Mouse (Mus musculus): ENCODE results near the gene Ascl3.

Ascl3 gene

DNA sequence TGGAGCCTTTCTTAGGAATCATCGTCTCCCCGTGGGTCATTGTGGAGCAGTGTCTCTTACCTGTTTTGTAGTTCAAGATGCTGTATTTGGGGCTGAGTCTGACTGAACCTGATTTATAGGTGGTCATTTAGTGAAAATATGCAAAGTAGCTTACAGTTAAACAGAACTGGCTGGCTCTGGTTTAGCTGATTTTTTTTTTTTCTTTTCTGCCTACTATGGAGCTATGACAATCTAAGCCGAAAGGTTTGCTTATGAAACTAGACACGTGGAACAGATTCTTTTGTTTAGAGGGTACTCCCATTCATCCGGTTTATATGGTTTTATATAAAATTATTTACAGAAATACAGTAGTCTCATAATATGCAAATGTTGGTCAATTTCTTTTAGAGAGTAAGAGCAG lies at the start of gene Ascl3:
TSS of gene Ascl3 (minus strand) at position 101 of the 400 bp plus-strand sequence.
- DNase-seq (ENCODE audit: extremely low spot score, low spot score), result no peak

DNA sequence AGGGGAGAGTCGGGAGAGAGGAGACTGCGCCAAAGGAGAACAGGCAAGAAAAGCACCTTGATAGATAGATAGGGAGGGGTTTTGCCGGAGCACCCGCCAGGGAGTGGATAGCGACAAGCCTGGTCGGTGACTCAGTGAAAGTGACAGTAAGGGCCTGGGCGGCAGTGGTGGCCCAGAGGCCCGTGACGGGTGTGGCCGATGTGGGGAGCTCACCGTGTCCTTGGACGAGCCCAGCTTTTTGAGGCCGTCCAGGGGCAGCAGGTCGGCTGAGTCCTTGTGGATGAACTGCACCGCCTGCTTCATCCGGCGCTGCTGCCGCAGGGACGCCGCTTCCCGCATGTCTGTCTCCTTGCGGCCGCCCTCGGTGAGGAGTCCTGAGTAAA lies 49.6 kb upstream of the Ascl3 start:
- no peak for DNase-seq (ENCODE audit: extremely low spot score, low spot score)

DNA sequence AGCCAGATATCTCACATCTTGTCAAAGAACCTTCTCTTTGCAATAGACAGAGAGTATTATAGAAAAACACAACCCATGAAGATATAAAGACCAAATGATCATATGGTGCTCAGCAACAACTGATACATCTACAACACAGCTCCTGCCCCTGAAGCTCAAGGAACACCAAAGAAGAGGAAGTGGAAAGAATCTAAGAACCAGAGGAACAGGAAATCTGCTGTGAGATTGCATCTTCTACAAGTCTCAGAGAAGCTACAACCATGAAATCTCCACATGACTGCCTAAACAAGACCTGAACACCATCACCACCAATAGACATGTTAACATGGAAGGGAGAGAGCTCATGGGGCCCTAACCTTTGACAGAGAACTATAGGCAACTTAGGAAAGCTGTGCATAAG lies 40.7 kb upstream of the Ascl3 start:
- no peak for DNase-seq (ENCODE audit: extremely low spot score, low spot score)

DNA sequence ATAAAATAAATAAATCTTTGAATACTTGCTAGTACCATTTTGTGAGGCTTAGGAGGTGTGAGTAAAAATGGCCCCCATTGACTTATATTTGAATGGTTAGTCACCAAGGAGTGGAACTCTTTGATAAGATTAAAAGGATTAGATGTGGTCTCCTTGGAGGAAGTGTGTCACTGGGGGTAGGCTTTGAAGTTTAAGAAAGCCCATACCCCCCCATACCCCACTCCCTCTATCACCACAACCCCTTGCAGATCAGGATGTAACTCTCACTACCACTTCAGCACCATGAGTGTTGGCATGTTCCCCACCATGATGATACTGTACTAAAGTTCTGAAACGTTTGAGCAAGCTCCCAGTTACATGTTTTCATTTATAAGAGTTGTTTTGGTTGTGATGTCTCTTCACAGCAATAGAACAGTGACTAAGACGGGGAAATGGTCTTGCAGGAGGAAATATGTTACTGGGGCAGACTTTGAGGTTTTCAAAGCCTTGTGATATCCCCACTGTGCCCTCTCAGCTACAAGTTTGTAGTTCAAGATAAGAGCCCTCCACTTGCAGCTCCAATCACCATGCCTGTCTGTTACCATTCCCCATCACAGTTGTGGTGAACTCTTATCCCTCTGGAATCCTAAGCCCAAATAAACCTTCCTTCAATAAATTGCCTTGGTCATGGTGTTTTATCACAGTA lies 37.3 kb upstream of the Ascl3 start:
- DNase-seq (ENCODE audit: extremely low spot score, low spot score), result no peak

DNA sequence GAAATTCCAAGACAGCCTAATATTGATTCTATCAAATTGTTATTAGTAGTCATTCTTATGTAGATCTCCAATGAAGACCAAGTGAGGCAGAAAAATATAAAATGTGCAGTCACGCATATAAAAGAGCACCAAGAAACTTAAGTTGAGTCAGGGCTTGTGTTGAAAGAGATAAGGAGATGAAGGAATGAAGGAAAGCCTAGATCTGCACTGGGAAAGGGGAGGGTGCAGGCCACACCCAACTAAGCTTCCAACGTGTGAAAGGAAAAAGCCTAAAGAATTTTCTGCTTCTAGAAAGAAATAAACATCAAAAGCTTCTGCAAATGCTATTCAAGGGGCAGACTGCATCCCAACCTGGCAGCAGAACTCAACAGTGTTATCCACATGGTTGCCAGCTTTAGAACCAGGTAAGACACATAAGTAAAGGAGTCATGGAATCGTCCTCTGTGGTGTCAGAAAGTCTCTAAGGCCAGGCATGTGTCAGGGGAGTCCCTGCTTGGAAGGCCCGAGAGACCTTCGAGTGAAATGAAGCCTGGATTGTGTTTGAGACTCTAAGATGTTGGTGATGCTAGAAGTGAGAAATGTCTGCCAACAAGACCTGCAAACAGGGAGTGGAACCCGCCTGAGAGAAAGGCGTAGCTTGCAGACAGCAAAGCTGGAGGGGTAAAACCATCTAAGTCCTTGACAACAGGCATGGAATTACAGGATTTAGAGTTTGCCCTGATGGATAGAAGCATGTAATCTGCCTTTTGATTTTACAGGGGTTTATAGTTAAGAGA lies 36.2 kb upstream of the Ascl3 start:
- DNase-seq (ENCODE audit: extremely low spot score, low spot score), result no peak

DNA sequence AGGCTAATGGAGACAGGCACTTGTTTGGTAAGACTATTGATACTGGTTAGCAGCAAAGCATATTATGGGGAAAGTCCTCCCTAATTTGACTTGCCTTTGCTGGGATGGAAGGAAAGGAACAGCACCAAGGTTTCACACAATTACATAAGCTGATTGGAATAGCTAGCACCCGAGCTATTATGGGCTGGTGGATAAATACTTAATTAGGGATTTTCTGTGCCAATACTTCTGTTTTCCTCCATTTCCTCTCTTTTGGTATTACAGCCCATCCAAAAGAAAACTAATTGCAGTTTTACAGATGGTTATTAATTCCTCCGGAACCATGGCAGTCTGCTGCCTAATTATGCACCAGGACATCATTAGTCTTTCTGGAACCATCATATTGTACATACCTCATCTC lies 32.5 kb upstream of the Ascl3 start:
- no peak for DNase-seq (ENCODE audit: extremely low spot score, low spot score)

DNA sequence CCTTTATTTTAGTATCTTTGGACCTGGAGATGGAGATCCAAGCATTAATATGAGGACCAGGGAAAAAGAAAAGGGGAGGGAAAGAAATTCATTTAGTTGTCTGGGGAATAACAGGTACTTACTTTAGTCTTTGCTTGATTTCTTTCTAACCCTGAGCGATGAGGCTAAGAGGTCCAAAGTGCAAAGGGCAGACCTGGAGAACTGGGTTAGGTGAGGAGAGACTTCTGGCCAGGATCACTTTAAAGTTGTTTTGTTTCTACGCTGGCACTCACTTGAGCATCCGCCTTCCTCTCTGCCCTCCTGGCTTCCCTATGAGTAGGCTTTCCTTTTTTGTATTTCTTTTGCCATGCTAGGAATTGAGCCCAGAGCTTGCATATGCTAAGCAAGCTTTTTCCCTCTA lies 24.8 kb upstream of the Ascl3 start:
- DNase-seq (ENCODE audit: extremely low spot score, low spot score), result no peak

DNA sequence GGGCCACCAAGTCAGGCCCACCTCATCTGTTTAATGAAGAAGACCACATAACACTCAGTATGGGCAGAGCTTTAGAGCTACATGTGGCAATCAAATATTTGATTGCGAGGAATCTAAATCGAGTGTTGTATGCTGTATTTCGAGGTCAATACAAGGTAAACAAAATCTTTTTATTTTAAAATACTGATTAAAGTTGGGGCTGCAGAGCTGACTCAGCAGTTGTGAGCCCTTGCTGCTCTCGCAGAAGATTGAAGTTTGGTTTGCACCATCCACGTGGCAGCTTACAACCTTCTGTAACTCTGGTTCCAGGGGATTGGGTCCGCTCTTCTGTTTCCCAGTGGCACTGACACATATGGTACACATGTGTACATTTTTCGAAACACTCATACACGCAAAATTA lies 22.5 kb upstream of the Ascl3 start:
- no peak for DNase-seq (ENCODE audit: extremely low spot score, low spot score)

DNA sequence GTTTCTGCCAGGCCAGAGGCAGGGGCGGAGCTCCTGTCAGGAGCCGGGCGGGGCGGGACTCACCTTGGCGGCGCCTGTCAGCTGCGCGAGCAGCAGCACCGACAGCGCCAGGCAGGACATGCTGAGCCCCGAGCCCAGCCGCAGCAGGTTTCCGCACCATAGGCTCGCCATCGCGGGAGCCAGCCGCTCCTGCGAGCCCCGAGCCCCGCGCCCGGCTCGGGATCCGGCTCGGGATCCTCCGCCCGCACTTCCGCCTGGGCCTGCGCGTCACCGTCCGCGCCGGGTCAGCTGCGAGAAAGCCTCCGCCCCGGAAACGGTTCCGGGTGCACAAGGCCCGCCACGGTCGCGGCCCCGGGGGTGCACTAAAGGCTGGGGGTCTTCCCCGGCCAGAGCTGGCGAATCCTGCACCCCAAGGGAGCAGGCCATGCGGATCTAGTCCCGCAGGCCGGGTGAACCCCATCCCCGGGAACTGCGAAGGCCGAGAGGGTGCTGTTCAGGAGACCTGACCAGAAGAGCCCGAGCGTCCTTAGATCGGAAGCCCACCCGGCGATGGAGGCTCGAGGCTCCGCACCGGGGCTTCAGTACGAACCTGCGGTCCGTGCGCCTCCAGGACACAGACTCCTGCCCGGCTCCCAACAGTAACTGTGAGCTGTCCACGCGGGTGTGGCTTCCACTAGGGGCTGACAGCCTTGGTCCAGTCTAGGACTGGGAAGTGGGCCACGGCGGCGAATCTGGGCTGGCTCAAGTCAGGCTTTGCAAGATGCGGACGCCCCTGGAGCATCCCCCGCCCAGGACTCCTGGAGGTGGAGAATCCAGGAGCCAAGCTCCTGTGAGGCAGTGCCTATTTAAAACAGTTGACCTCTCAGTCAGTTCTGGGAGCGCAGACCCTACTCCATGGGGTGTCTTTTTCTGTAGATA lies 20.7 kb upstream of the Ascl3 start, which contains the start of gene Tmem9b:
TSS of gene Tmem9b (minus strand) at position 868 of the 918 bp plus-strand sequence.
- peak; percentile 86 for DNase-seq (ENCODE audit: extremely low spot score, low spot score)

DNA sequence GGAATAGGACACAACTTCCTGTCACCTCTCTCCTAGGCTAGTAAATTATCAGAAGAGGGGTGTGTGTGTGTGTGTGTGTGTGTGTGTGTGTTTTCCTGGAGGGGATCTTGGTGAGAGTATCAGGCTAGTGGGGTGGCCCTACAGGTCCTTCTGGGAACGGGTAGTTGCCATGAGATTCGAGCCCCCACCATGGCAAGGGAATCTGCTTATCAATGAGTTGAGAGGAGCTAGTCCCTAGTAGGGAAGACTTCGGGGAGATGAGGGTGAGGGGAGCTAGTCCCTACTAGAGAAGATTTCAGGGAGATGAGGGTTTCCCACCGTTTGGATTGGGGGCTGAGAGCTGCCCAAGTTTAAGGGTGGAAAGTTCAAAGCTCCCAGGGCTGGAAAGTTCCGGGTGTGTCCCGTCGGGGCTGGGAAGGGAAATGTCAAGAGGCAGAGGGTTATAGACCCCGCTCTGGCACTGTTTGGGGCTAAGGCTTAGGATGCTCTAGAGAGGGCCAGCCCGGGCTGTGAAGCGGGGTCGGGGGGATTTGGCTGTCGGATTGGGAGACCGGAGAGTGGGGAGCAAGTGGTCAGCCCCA lies 20.0 kb upstream of the Ascl3 start:
- no peak for DNase-seq (ENCODE audit: extremely low spot score, low spot score)

DNA sequence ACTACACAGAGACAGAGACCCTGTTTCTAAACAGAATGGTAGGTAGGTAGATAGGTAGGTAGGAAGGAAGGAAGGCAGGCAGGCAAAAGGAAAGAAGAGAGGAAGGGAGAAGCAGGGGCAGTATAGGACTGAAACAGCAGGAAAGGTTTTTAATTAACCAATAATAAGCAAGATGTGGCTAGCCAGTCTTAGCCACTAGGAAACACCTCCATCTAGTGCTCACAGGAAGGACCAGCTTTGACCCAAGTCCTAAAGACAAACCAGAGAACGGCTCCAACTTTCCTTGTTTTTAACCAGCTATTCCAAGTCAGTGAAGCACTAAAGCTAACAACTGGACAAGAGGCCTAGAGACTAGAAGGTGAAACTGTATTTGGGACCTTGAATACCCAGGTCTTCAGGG lies 16.2 kb upstream of the Ascl3 start:
- no peak for DNase-seq (ENCODE audit: extremely low spot score, low spot score)

DNA sequence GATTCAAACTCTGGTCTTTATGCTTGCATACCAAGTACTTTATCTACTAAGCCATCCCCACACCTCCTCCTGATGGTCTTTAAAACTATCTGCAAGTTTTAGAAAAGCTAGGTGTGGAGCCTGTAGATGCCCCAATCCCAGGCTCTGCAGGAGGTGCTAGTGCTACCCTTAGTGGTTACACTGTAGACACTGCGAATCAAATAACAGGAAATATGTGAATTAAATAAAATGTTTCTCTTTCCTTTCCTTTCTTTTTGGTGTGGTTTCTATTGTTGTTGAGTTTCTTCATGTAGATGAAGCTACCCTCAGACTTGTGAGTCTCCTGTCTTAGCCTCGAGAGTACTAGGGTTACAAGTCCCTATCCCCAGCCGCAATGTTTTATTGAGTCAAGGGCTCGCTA lies 10.2 kb upstream of the Ascl3 start:
- DNase-seq (ENCODE audit: extremely low spot score, low spot score), result no peak

DNA sequence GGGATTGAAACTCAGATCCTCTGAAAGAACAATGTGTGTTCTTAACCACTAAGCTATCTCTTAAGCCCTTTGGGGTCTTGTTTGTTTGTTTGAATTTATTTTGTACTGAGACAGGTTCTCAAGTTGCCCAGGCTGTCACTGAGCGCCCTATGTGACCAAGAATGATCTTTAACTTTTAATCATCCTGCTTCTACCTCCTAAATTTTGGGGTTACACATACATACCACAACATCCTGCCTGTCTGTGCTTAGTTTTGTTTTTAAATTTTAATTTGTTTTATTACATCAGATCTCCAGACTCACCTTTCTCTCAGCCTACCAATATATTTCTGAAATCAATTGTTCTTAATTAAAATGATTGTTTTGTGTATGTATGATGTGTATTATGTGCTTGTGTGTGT lies 9.5 kb upstream of the Ascl3 start:
- no peak for DNase-seq (ENCODE audit: extremely low spot score, low spot score)

DNA sequence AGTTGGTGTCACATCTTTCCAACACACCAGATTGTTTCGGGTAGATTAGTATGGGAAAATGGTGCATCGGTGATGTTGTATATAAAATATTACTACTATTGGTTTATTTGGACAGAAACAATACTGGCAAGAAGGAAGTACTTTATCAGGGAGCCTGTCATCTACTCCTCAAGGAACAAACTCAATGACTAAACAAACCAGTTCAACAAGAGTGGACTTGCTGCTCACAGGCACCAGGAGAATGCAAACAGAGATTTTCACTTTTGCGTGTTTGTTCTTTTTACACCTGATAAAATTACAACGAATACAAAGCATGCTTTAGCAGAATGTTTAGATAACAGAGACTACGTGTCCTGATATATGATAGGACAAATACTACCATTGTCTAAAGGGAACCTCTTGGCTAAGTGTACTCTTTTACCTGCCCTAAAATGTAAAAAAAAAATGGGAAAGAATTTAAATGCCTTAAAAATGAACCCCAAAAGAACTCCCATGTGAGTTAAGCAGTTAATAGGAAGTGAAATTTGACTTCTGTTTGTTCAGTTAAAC lies 8.4 kb upstream of the Ascl3 start:
- DNase-seq (ENCODE audit: extremely low spot score, low spot score), result no peak

DNA sequence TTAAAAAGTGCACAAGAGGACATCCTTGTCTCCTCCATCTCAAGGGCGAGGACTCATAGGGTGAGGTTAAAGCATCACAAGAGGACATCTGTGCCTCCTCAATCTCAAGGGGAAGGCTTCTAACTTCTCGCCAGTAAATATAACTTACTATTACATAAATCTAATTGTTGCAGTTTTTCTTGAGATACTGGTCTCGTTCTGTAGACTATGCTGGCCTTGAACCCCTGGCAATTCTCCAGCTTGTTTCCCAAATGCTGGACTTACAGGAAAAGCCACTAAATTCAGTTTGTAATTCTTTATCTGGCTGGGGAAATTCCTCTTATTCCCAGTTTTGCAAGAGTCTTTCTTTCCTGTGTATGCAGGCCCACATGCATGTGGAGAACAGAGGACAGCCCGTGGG lies 3.3 kb upstream of the Ascl3 start:
- no peak for DNase-seq (ENCODE audit: extremely low spot score, low spot score)

DNA sequence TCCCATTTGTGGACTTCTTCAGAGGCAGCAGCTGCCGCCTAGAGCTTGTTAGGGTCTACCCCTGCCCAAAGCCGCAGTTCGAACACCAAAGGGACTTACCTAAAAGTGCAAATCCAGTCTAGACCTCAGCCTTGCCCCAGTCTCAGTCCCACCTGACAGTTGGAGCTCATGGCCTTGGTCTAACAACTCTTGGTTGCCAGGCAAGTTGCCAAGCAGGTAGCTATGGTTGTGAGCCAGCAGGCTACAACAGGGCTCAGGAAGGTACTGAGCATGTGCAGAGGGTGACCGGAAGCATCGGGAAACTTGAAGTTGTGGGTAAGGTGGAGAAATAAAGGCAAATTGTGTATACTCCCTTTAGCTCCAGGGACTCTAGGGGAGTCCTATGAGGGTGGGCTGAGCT lies 7.8 kb downstream of the Ascl3 start, which contains the start of gene BC051019:
TSS of gene BC051019 (minus strand) at position 154 of the 400 bp plus-strand sequence.
- no peak for DNase-seq (ENCODE audit: extremely low spot score, low spot score)

DNA sequence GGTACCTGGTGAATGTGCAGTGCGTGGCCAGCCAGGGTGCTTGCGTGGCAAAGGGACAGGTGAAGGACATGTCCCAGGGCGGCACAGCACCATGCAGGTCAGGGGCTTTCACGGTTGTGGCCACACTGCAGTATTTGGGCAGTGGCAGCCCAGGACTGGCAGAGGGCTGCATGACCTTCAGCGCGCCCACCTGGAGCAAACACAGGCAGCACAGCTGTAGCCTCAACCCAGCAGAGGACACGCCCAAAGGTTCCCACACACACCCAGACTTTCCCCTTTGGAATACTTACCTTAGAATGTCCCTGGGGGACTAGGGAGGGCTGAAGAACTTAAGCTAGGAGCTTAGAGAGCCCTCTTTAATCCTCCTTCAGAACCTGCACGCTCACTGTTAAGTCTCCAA lies 8.4 kb downstream of the Ascl3 start:
- DNase-seq (ENCODE audit: extremely low spot score, low spot score), result no peak

DNA sequence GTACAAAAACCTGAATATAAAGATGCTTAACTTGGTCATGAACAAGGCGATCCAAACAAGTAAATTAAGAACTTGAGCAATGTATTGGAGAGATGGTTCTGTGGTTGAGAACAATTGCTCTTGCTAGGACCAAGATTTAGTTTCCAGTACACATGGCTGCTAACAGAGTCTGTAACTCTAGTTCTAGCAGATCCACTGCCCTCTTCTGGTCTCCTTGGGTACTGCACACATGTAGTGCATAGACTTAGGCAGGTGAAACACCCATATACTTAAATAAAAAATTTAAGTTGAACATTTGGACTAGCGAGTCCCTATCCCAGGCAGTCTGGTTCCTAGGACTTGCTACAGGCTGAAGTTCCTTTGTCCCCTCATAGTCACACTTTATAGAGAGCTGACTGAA lies 8.9 kb downstream of the Ascl3 start:
- DNase-seq (ENCODE audit: extremely low spot score, low spot score), result no peak

DNA sequence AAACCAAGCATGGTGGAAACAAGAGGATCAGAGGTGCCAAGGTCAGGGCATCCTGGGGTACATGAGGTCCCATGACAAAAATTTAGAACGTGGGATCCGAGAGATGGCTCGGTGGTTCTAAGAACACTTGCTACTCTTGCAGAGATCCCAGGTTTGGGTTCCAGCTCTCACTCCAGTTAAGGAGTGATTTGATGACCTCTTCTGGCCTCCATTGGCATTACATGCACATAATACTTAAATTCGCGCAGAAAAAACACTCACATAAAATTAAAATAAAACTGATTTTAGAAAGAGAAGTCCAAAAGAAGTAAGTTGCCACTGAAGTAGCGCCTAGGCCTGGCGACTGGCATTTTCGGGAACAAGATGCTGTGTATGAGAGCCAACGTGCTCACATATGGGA lies 12.2 kb downstream of the Ascl3 start:
- peak; percentile 17 for DNase-seq (ENCODE audit: extremely low spot score, low spot score)

DNA sequence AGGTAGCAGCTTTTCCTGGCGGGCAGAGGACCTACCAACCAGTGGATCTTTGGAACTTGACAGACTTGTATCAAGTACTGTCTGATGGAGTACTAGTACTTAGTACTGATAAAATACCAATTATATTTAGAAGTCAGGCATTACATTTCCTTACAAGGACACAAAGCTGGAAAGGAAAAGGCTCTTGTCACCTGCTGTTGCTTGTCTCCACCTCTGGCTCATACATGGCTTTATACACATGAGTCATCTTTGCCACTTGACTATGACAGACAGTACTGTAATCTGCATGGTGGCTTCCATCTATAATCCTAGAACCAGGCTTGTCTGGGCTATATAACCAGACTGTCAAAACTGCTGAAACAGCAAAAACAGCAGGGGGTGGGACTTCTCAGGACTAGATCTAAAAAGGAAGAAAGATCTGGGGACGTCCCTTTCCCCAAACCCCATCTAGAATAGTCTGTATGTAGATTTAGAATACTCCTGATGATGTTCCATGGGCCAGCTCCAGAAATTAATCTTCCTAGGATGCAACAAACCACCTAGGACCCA lies 18.0 kb downstream of the Ascl3 start:
- DNase-seq (ENCODE audit: extremely low spot score, low spot score), result no peak

DNA sequence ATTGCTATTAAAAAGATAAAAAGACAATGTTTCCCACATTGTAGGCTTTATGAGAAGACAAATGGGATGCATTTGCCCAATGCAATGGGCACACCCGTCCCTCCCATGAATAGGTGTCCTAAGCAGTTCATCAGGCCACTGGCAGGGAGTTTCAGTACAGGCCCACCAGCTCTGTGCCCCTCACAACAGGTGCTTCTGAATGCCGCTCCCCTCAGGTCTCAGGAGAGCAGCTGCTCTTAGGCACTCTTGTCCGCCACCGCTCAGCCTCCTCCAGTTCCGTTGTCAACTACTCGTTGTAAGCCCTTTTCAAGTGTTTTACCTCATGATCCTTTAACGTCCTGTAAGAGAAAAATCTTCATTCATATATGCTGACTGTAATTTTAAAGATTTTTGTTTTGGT lies 19.3 kb downstream of the Ascl3 start:
- DNase-seq (ENCODE audit: extremely low spot score, low spot score), result no peak
